Mouse (Mus musculus) MEL (cell line): ENCODE data around the gene Nup62. TPM values are rescaled to one million over a fixed set of nuclear protein-coding genes. Genes with fewer than 3 reads are reported as not detected.

Experiments
- DNase-seq: peaks from one replicate; pipeline ENCODE4 v3.0.0; 2011; ENCODE audit warnings: low read depth, low spot score
- H3K27ac ChIP-seq: 2 replicates; pipeline ENCODE4 v1.5.1; 2012; ENCODE audit warnings: low read depth, mild to moderate bottlenecking, control low read depth, low read length, moderate library complexity; ENCODE audit not compliant: control insufficient read depth
- H3K27me3 ChIP-seq, 2 experiments: fragments of 150-350 bp in 1 of 2; sonication (generic) in 1 of 2; 2 replicates each; pipeline ENCODE4 v1.6.1; 2012; ENCODE audit warnings: low read length in 2 of 2, mild to moderate bottlenecking in 2 of 2, improper control_type of control experiment in 1 of 2, moderate library complexity in 1 of 2; ENCODE audit not compliant: insufficient read depth in 2 of 2, control insufficient read depth in 1 of 2
- H3K36me3 ChIP-seq, 2 experiments: 2 replicates each; pipeline ENCODE4 v1.6.1; 2012 to 2014; ENCODE audit warnings: low read length in 2 of 2, improper control_type of control experiment in 1 of 2, inconsistent platforms in 1 of 2, mild to moderate bottlenecking in 1 of 2; ENCODE audit not compliant: insufficient read depth in 2 of 2, control insufficient read depth in 1 of 2
- H3K4me1 ChIP-seq, 2 experiments: fragments of 150-350 bp in 1 of 2; sonication (generic) in 1 of 2; 2 replicates each; pipeline ENCODE4 v1.6.1; 2012; ENCODE audit warnings: low read length in 2 of 2, improper control_type of control experiment in 1 of 2, mild to moderate bottlenecking in 1 of 2; ENCODE audit not compliant: insufficient read depth in 2 of 2, control insufficient read depth in 1 of 2
- H3K4me3 ChIP-seq, 2 experiments: fragments of 150-350 bp in 1 of 2; sonication (generic) in 1 of 2; 2 replicates each; pipeline ENCODE4 v1.5.1; 2012; ENCODE audit warnings: low read depth in 2 of 2, low read length in 2 of 2, mild to moderate bottlenecking in 2 of 2, moderate library complexity in 2 of 2, control low read depth in 1 of 2, improper control_type of control experiment in 1 of 2; ENCODE audit not compliant: control insufficient read depth in 1 of 2, insufficient read depth in 1 of 2
- H3K79me2 ChIP-seq: 2 replicates; pipeline ENCODE4 v1.6.1; 2012; ENCODE audit warnings: mild to moderate bottlenecking, low read length, moderate library complexity; ENCODE audit not compliant: control insufficient read depth, poor library complexity, insufficient read depth
- H3K9ac ChIP-seq: 2 replicates; pipeline ENCODE4 v1.6.1; 2012; ENCODE audit warnings: low read depth, mild to moderate bottlenecking, control low read depth, low read length, moderate library complexity; ENCODE audit not compliant: control insufficient read depth, poor library complexity, severe bottlenecking
- H3K9me3 ChIP-seq: fragments of 150-350 bp; sonication (generic); replicated peaks from 2 replicates; pipeline ENCODE4 v1.6.1; 2012; ENCODE audit warnings: mild to moderate bottlenecking, low read length, improper control_type of control experiment, moderate library complexity; ENCODE audit not compliant: insufficient read depth
- CHD2 ChIP-seq: IDR thresholded peaks from 2 replicates; pipeline ENCODE4 v1.6.1; 2011; ENCODE audit warnings: low read length, improper control_type of control experiment
- EP300 ChIP-seq, 2 experiments: IDR thresholded peaks; 2 replicates each; pipeline ENCODE4 v1.6.1; 2011; ENCODE audit warnings: improper control_type of control experiment in 2 of 2, low read length in 2 of 2, low read depth in 1 of 2, mild to moderate bottlenecking in 1 of 2
- ETS1 ChIP-seq: IDR thresholded peaks from 2 replicates; pipeline ENCODE4 v1.6.1; 2012; ENCODE audit warnings: low read depth, mild to moderate bottlenecking, inconsistent platforms, low read length, improper control_type of control experiment, moderate library complexity
- GABPA ChIP-seq: IDR thresholded peaks from 2 replicates; pipeline ENCODE4 v1.6.1; 2012; ENCODE audit warnings: low read depth, mild to moderate bottlenecking, inconsistent platforms, low read length, improper control_type of control experiment, moderate library complexity
- HCFC1 ChIP-seq: IDR thresholded peaks from 2 replicates; pipeline ENCODE4 v1.6.1; 2012; ENCODE audit warnings: low read depth, mild to moderate bottlenecking, inconsistent platforms, low read length, improper control_type of control experiment, moderate library complexity
- KAT2A ChIP-seq: conservative IDR thresholded peaks from 2 replicates; pipeline ENCODE4 v1.6.1; 2012; ENCODE audit warnings: low read depth, low read length, improper control_type of control experiment, inconsistent platforms
- MAZ ChIP-seq: IDR thresholded peaks from 2 replicates; pipeline ENCODE4 v1.6.1; 2012; ENCODE audit warnings: low read depth, mild to moderate bottlenecking, inconsistent platforms, low read length, improper control_type of control experiment
- MEF2A ChIP-seq: IDR thresholded peaks from 2 replicates; pipeline ENCODE4 v1.6.1; 2014; ENCODE audit warnings: low read depth, mild to moderate bottlenecking, inconsistent platforms, low read length, improper control_type of control experiment; ENCODE audit not compliant: poor library complexity, insufficient replicate concordance, severe bottlenecking; ENCODE audit errors: extremely low read depth
- MXI1 ChIP-seq: IDR thresholded peaks from 2 replicates; pipeline ENCODE4 v1.6.1; 2011; ENCODE audit warnings: mild to moderate bottlenecking, low read depth, low read length, improper control_type of control experiment
- MYB ChIP-seq: IDR thresholded peaks from 2 replicates; pipeline ENCODE4 v1.6.1; 2011; ENCODE audit warnings: mild to moderate bottlenecking, low read depth, low read length, improper control_type of control experiment
- NELFE ChIP-seq: IDR thresholded peaks from 2 replicates; pipeline ENCODE4 v1.6.1; 2011; ENCODE audit warnings: low read depth, low read length, improper control_type of control experiment
- NRF1 ChIP-seq: IDR thresholded peaks from 2 replicates; pipeline ENCODE4 v1.6.1; 2014; ENCODE audit warnings: low read depth, mild to moderate bottlenecking, inconsistent platforms, low read length, improper control_type of control experiment, moderate library complexity; ENCODE audit not compliant: poor library complexity, insufficient read depth, severe bottlenecking
- POLR2A ChIP-seq, 2 experiments: IDR thresholded peaks; 2 replicates each; pipeline ENCODE4 v1.6.1; 2011 to 2012; ENCODE audit warnings: low read length in 2 of 2, mild to moderate bottlenecking in 2 of 2, control low read depth in 1 of 2, improper control_type of control experiment in 1 of 2, low read depth in 1 of 2, moderate library complexity in 1 of 2; ENCODE audit not compliant: control insufficient read depth in 1 of 2, insufficient read depth in 1 of 2, poor library complexity in 1 of 2
- POLR2AphosphoS2 ChIP-seq: IDR thresholded peaks from 2 replicates; pipeline ENCODE4 v1.6.1; 2011; ENCODE audit warnings: low read length, improper control_type of control experiment
- POLR2AphosphoS5 ChIP-seq: IDR thresholded peaks from 2 replicates; pipeline ENCODE4 v1.6.1; 2012; ENCODE audit warnings: low read depth, borderline replicate concordance, mild to moderate bottlenecking, inconsistent platforms, low read length, moderate library complexity, mixed read lengths
- RCOR1 ChIP-seq: IDR thresholded peaks from 2 replicates; pipeline ENCODE4 v1.6.1; 2012; ENCODE audit warnings: low read depth, mild to moderate bottlenecking, inconsistent platforms, low read length, improper control_type of control experiment
- SIN3A ChIP-seq: IDR thresholded peaks from 2 replicates; pipeline ENCODE4 v1.6.1; 2012; ENCODE audit warnings: low read length, improper control_type of control experiment, inconsistent platforms
- SMC3 ChIP-seq: IDR thresholded peaks from 2 replicates; pipeline ENCODE4 v1.6.1; 2011; ENCODE audit warnings: low read depth, low read length, improper control_type of control experiment
- TBP ChIP-seq: IDR thresholded peaks from 2 replicates; pipeline ENCODE4 v1.8.0; 2011; ENCODE audit warnings: low read depth, low read length, improper control_type of control experiment
- UBTF ChIP-seq: IDR thresholded peaks from 2 replicates; pipeline ENCODE4 v1.6.1; 2012; ENCODE audit warnings: low read depth, mild to moderate bottlenecking, inconsistent platforms, low read length, improper control_type of control experiment, moderate library complexity, borderline replicate concordance; ENCODE audit not compliant: insufficient read depth
- USF1 ChIP-seq: IDR thresholded peaks from 2 replicates; pipeline ENCODE4 v1.6.1; 2014; ENCODE audit warnings: low read depth, mild to moderate bottlenecking, inconsistent platforms, low read length, improper control_type of control experiment, moderate library complexity
- ZC3H11A ChIP-seq: IDR thresholded peaks from 2 replicates; pipeline ENCODE4 v1.6.1; 2012; ENCODE audit warnings: low read depth, mild to moderate bottlenecking, inconsistent platforms, low read length, improper control_type of control experiment
- ZNF384 ChIP-seq: IDR thresholded peaks from 2 replicates; pipeline ENCODE4 v1.6.1; 2012; ENCODE audit warnings: low read depth, mild to moderate bottlenecking, inconsistent platforms, low read length, improper control_type of control experiment
- polyA plus RNA-seq, 2 experiments: library from polyadenylated mRNA; stranded (reverse) in 1 of 2; unstranded in 1 of 2; fragments of >175 nt in 1 of 2; fragments of >200 nt in 1 of 2; gene quantifications; 2 replicates each; pipeline versions ENCODE4 v1.2.1 to v1.2.4; 2012; ENCODE audit warnings: low replicate concordance in 2 of 2, low read depth in 1 of 2; ENCODE audit not compliant: insufficient read length in 2 of 2, insufficient read depth in 1 of 2, missing spikeins in 1 of 2
- total RNA-seq: library from RNA; depleted of rRNA; stranded (reverse); fragments of 300-350 nt; gene quantifications from 2 replicates; pipeline ENCODE4 v1.2.3, GENCODE M21; 2012

The Nup62 gene
- total and polyA plus RNA-seq, 3 experiments = 136 to 235 TPM; not detected in 1

- TF ChIP-seq NRF1 = peak; percentile 88
- TF ChIP-seq POLR2AphosphoS5 = no peak
- TF ChIP-seq ZC3H11A = no peak
- TF ChIP-seq MYB = peak; percentile 89
Observed at GRCm38 (mm10) chr7:44815721-44816469, at the start of gene Nup62, which contains the start of gene Il4i1 (continued).

- H3K9ac ChIP-seq = no peak overlapping the region
- no peaks in the 10 kb centered on the region for H3K27me3 ChIP-seq
- peaks cover 0 to 2% of the 10 kb centered on the region in 2 experiments; a peak in 1 of 4 replicates for H3K4me1 ChIP-seq
- H3K4me3 ChIP-seq = no peak overlapping the region
- H3K9me3 ChIP-seq = no peaks in the 10 kb centered on the region
- DNase-seq = no peak
- no peak overlapping the region for H3K27ac ChIP-seq
- no peaks in the 10 kb centered on the region for H3K79me2 ChIP-seq
- peaks cover 0 to 4% of the 10 kb centered on the region in 2 experiments; a peak in 1 of 4 replicates for H3K36me3 ChIP-seq
- TF ChIP-seq NRF1 (no peak), RCOR1 (no peak), POLR2AphosphoS5 (no peak), MAZ (no peak), ETS1 (no peak), ZNF384 (no peak), USF1 (no peak), EP300 (IDR thresholded peaks at IDR 0.05; ENCODE audit: low read depth in 1 of 2, low read length in 2 of 2) (no peak)
Observed at GRCm38 (mm10) chr7:44768129-44768528, 47.8 kb upstream of the Nup62 start.

- no peak overlapping the region for H3K9ac ChIP-seq
- TF ChIP-seq POLR2A (IDR thresholded peaks at IDR 0.05; ENCODE audit: control insufficient read depth in 1 of 2, insufficient read depth in 1 of 2, low read depth in 1 of 2, low read length in 2 of 2, poor library complexity in 1 of 2) (no peak), POLR2AphosphoS2 (no peak), NELFE (no peak), KAT2A (no peak), ETS1 (no peak), SMC3 (no peak), HCFC1 (no peak), MXI1 (peak; percentile 99), MEF2A (no peak), ZC3H11A (no peak), UBTF (no peak), GABPA (no peak), CHD2 (no peak), TBP (no peak), MAZ (no peak), SIN3A (peak; percentile 100)
- no peaks in the 10 kb centered on the region for H3K9me3 ChIP-seq
- DNase-seq = peak; percentile 81
- H3K27me3 ChIP-seq = no peaks in the 10 kb centered on the region
- peaks cover 0 to 2% of the 10 kb centered on the region in 2 experiments; a peak in 1 of 4 replicates for H3K4me1 ChIP-seq
- peaks cover 0 to 4% of the 10 kb centered on the region in 2 experiments; a peak in 1 of 4 replicates for H3K36me3 ChIP-seq
- no peak overlapping the region for H3K27ac ChIP-seq
- no peaks in the 10 kb centered on the region for H3K79me2 ChIP-seq
- H3K4me3 ChIP-seq = no peak overlapping the region
Observed at GRCm38 (mm10) chr7:44770046-44770578, 45.8 kb upstream of the Nup62 start.
